Mouse (Mus musculus) limb, embryonic 10.5 days (tissue): ENCODE results near the gene Uspl1. TPM values are rescaled to one million over a fixed set of nuclear protein-coding genes. Genes with fewer than 3 reads are reported as not detected.

Experiments used
- DNase-seq: peaks from one replicate; pipeline ENCODE4 v3.0.0-alpha.2; 2017; ENCODE audit warnings: low spot score
- H3K27ac ChIP-seq: fragments of 300-500 bp; sonication (generic); 2 replicates; pipeline ENCODE4 v1.5.1; 2016; ENCODE audit warnings: mild to moderate bottlenecking
- H3K27me3 ChIP-seq: fragments of 300-500 bp; sonication (generic); 2 replicates; pipeline ENCODE4 v1.6.1; 2016; ENCODE audit warnings: low read depth, mild to moderate bottlenecking; ENCODE audit not compliant: poor library complexity, severe bottlenecking
- H3K36me3 ChIP-seq: fragments of 300-500 bp; sonication (generic); 2 replicates; pipeline ENCODE4 v1.6.1; 2016; ENCODE audit warnings: mild to moderate bottlenecking, moderate library complexity
- H3K4me1 ChIP-seq: fragments of 300-500 bp; sonication (generic); 2 replicates; pipeline ENCODE4 v1.6.1; 2016
- H3K4me3 ChIP-seq: fragments of 300-500 bp; sonication (generic); 2 replicates; pipeline ENCODE4 v1.5.1; 2016; ENCODE audit warnings: mild to moderate bottlenecking, moderate library complexity
- H3K9me3 ChIP-seq: fragments of 300-500 bp; sonication (generic); replicated peaks from 2 replicates; pipeline ENCODE4 v1.6.1; 2016; ENCODE audit warnings: mild to moderate bottlenecking
- WGBS: fragments of 180-500 bp; shearing (Covaris S2); methylation state at CpG from one replicate; pipeline ENCODE4 v1.1.7; 2016; 5-methylcytosine and 5-hydroxymethylcytosine counted together
- polyA plus RNA-seq: library from polyadenylated mRNA; unstranded; fragments of >200 nt; fragmentation: Nextera tagmentation; extraction: Ambion mirVana; gene quantifications from 2 replicates; pipeline ENCODE4 v1.2.1, GENCODE M21; 2016

Uspl1 gene
- polyA plus RNA-seq, 1 experiment from 2014 or later: 72.9 TPM

- 61% methylated on average over 13 of the region's 13 CpGs for WGBS
- Histone ChIP-seq H3K36me3 (no peaks in the 10 kb centered on the region), H3K9me3 (no peaks in the 10 kb centered on the region), H3K27ac (peak overlapping the region; percentile 65), H3K4me1 (peaks cover 11% of the 10 kb centered on the region), H3K4me3 (no peak overlapping the region), H3K27me3 (no peaks in the 10 kb centered on the region)
- DNase-seq: no peak
Measured at GRCm38 (mm10) chr5:149152063-149152773, 31.9 kb upstream of the Uspl1 start.

- peak overlapping the region; percentile 65 for H3K27ac ChIP-seq
- WGBS: 76% methylated on average over 12 of the region's 12 CpGs
- DNase-seq: no peak
- no peaks in the 10 kb centered on the region for H3K27me3 ChIP-seq
- H3K4me3 ChIP-seq: no peak overlapping the region
- H3K4me1 ChIP-seq: peaks cover 11% of the 10 kb centered on the region
- no peaks in the 10 kb centered on the region for H3K9me3 ChIP-seq
- no peaks in the 10 kb centered on the region for H3K36me3 ChIP-seq
Measured at GRCm38 (mm10) chr5:149152774-149153155, 31.4 kb upstream of the Uspl1 start.

DNA sequence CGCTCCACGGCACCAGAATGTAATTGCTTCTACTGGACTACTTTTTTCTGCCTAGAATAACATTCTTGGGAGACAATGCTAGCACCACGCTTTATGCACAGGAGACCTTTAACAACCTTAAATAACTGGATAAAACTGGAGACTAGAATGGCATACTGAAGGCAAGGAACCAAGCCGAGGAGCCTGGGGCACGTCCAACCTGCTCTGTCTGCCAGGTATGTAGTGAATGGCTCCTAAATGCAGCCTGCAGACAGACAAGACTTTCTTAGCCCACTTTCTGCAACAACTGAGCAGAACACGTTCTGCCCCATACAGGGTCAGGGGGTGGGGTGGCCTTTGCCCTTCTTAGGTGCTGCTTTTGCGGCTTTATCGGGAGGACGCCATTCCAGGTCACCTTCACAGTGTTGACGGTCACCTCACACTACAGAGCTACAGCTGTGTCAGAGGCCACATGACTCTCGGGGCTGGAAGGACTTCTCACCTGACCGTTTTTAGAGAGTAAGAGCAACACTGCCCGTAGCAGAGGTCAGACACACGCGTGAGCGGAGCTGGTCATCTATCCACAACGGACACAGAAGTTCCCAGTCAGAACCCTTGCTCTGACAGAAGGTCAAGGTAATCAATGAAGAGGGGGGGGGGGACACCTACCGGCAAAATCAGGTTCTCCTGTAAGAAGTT, 27.1 kb upstream of the Uspl1 start:
- no peak for DNase-seq
- no peaks in the 10 kb centered on the region for H3K36me3 ChIP-seq
- H3K4me1 ChIP-seq: peaks cover 9% of the 10 kb centered on the region
- H3K4me3 ChIP-seq: no peak overlapping the region
- no peaks in the 10 kb centered on the region for H3K9me3 ChIP-seq
- no peaks in the 10 kb centered on the region for H3K27me3 ChIP-seq
- no peak overlapping the region for H3K27ac ChIP-seq
- 89% methylated on average over 18 of the region's 18 CpGs for WGBS

DNA sequence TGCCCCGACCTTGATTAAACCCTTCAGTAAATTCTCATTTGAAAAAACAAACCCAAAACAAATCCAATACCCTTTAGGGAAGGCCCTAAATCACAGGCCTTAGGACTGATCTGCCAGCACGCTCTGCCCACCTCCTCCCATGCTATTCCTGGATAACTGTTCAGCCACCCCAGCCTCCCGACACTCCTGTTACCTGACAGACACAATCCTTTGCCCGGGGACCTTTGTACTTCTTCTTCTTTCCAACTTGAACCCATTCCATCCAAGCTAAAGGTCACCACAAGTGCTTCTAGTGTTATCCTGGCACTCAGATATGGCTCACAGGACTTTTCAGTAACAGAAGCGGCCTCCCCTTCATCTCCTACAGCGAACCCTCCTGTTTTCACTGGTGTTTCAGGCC, 25.1 kb upstream of the Uspl1 start:
- H3K9me3 ChIP-seq: no peaks in the 10 kb centered on the region
- no peak for DNase-seq
- WGBS: 88% methylated on average over 6 of the region's 6 CpGs

GRCm38 (mm10) chr5:149160469-149160868, 23.7 kb upstream of the Uspl1 start:
- Histone ChIP-seq H3K4me3 (no peak overlapping the region), H3K36me3 (no peaks in the 10 kb centered on the region), H3K27me3 (no peaks in the 10 kb centered on the region), H3K27ac (no peak overlapping the region), H3K9me3 (no peaks in the 10 kb centered on the region), H3K4me1 (peaks cover 5% of the 10 kb centered on the region)
- WGBS: 80% methylated on average over 4 of the region's 4 CpGs
- DNase-seq: no peak

More for the DNA sequence above, 25.1 kb upstream of the Uspl1 start:
- Histone ChIP-seq H3K4me3 (no peak overlapping the region), H3K4me1 (no peaks in the 10 kb centered on the region), H3K27me3 (no peaks in the 10 kb centered on the region), H3K27ac (no peak overlapping the region), H3K36me3 (no peaks in the 10 kb centered on the region)

DNA sequence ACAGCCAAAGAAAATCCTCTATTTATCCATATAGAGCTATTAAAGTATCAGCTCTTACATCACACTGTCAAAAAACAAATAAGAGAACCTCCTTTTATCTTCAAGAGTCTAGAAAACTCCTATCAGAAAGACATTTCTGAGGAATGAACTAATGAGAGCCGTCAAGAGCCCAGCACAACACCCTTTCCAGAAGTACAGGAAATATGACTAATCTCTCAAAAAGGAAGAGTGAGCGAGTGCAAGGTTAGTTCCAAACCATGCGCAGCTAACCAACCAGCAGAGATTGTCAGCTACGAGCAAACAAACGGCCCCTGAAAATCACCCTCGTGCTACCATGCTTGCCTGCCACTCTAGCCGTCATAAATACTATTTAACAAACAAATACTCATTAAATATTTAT, 21.3 kb upstream of the Uspl1 start:
- no peak overlapping the region for H3K27ac ChIP-seq

GRCm38 (mm10) chr5:149164881-149165280, 19.3 kb upstream of the Uspl1 start:
- H3K4me1 ChIP-seq: peaks cover 5% of the 10 kb centered on the region
- H3K27ac ChIP-seq: peak overlapping the region; percentile 59; the same call in 1 of the 2 replicates
- WGBS: 69% methylated on average over 7 of the region's 7 CpGs
- H3K27me3 ChIP-seq: no peaks in the 10 kb centered on the region
- no peaks in the 10 kb centered on the region for H3K9me3 ChIP-seq
- no peaks in the 10 kb centered on the region for H3K36me3 ChIP-seq
- DNase-seq: no peak
- no peak overlapping the region for H3K4me3 ChIP-seq

More for the DNA sequence above, 21.3 kb upstream of the Uspl1 start:
- H3K9me3 ChIP-seq: no peaks in the 10 kb centered on the region
- H3K27me3 ChIP-seq: no peaks in the 10 kb centered on the region
- peaks cover 5% of the 10 kb centered on the region for H3K4me1 ChIP-seq
- H3K36me3 ChIP-seq: no peaks in the 10 kb centered on the region
- WGBS: 88% methylated on average over 7 of the region's 7 CpGs
- no peak for DNase-seq
- H3K4me3 ChIP-seq: no peak overlapping the region

- Histone ChIP-seq H3K36me3 (no peaks in the 10 kb centered on the region), H3K9me3 (no peaks in the 10 kb centered on the region), H3K4me1 (peaks cover 7% of the 10 kb centered on the region), H3K27me3 (no peaks in the 10 kb centered on the region), H3K4me3 (no peak overlapping the region), H3K27ac (no peak overlapping the region)
- 94% methylated on average over 10 of the region's 10 CpGs for WGBS
- no peak for DNase-seq
Measured at GRCm38 (mm10) chr5:149166011-149166410, 18.1 kb upstream of the Uspl1 start.

DNA sequence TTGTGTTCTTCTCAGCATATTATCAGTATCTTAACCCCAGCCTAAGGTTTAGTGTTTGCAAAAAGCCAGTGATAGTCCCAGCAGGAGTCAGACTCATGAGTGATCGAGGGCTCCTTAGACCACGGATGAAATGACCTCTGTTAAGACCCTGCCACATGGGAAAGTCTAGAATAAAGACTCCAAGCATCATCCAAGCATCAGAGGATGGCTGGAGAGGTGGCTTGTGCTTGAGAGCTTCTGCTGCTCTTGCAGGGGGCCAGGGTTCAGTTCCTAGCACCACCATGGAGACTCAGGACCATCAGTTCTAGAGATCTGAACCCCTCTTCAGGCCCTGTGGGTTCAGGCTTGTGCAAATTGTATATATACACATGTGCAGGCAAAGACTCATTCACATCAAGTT, 16.1 kb upstream of the Uspl1 start:
- H3K27me3 ChIP-seq: no peaks in the 10 kb centered on the region
- peaks cover 9% of the 10 kb centered on the region for H3K4me1 ChIP-seq
- no peaks in the 10 kb centered on the region for H3K36me3 ChIP-seq
- DNase-seq: no peak
- no peak overlapping the region for H3K27ac ChIP-seq
- no peaks in the 10 kb centered on the region for H3K9me3 ChIP-seq
- 85% methylated on average over 2 of the region's 2 CpGs for WGBS
- no peak overlapping the region for H3K4me3 ChIP-seq

- no peak overlapping the region for H3K4me3 ChIP-seq
- no peaks in the 10 kb centered on the region for H3K27me3 ChIP-seq
- DNase-seq: no peak
- no peaks in the 10 kb centered on the region for H3K36me3 ChIP-seq
- WGBS: 95% methylated on average over 9 of the region's 9 CpGs
- no peak overlapping the region for H3K27ac ChIP-seq
- H3K9me3 ChIP-seq: no peaks in the 10 kb centered on the region
- H3K4me1 ChIP-seq: peaks cover 9% of the 10 kb centered on the region
Measured at GRCm38 (mm10) chr5:149168816-149169215, 15.3 kb upstream of the Uspl1 start.

GRCm38 (mm10) chr5:149170841-149171588, 13.1 kb upstream of the Uspl1 start:
- no peaks in the 10 kb centered on the region for H3K27me3 ChIP-seq
- peaks cover 4% of the 10 kb centered on the region; the same call in 1 of the 2 replicates for H3K4me1 ChIP-seq
- 46% methylated on average over 8 of the region's 8 CpGs for WGBS
- H3K4me3 ChIP-seq: no peak overlapping the region
- no peaks in the 10 kb centered on the region for H3K9me3 ChIP-seq
- H3K36me3 ChIP-seq: no peaks in the 10 kb centered on the region
- no peak overlapping the region for H3K27ac ChIP-seq
- DNase-seq: no peak

DNA sequence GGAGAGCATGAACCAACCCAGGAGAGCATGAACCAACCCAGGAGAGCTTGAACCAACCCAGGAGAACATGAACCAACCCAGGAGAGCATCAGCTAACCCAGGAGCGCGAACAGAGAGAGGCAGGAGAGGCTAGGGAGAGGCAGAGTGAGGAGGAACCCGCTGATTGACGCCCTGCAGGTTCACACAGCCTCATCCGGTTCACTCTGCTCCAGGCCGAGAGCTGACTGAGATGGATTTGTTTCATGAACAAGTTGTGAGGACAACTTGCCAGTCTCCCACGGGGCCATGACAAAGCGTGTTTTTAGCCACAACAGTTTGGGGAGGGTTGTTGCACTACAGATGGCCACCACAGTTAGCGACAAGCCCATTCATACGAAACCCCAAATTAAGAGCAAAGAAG, 11.9 kb upstream of the Uspl1 start:
- no peaks in the 10 kb centered on the region for H3K27me3 ChIP-seq
- no peak for DNase-seq
- H3K4me3 ChIP-seq: no peak overlapping the region
- WGBS: 76% methylated on average over 10 of the region's 10 CpGs
- no peaks in the 10 kb centered on the region for H3K36me3 ChIP-seq
- H3K9me3 ChIP-seq: no peaks in the 10 kb centered on the region
- peaks cover 4% of the 10 kb centered on the region; the same call in 1 of the 2 replicates for H3K4me1 ChIP-seq
- H3K27ac ChIP-seq: no peak overlapping the region

GRCm38 (mm10) chr5:149174527-149174926, 9.6 kb upstream of the Uspl1 start:
- H3K9me3 ChIP-seq: no peaks in the 10 kb centered on the region
- no peak overlapping the region for H3K4me3 ChIP-seq
- no peak for DNase-seq
- no peaks in the 10 kb centered on the region for H3K36me3 ChIP-seq
- H3K4me1 ChIP-seq: peaks cover 4% of the 10 kb centered on the region; the same call in 1 of the 2 replicates
- 86% methylated on average over 7 of the region's 7 CpGs for WGBS
- no peak overlapping the region for H3K27ac ChIP-seq
- H3K27me3 ChIP-seq: no peaks in the 10 kb centered on the region
